Comparison of ENCODE assay signal across 8 mouse cellular contexts in genomic region chr7:126271712-126272683, GRCm38 (mm10). TPM values are rescaled to one million over a fixed set of nuclear protein-coding genes. Genes with fewer than 3 reads are reported as not detected.
DNase-seq lines count a peak whose midpoint lies in the region; ATAC-seq lines count a peak whose summit lies in the region.

Sbk1 (plus strand) TSS chr7:126272619.

- peak; percentile 69 for ATAC-seq in inflammation-experienced regulatory T-cells, adult 6 months

- peak within 1 kb of the TSS; percentile 91 for H3K4me3 ChIP-seq in megakaryocyte, embryonic 14.5 days (replicated peaks)

- H3K36me3 ChIP-seq in megakaryocyte, embryonic 14.5 days (replicated peaks; ENCODE audit: low read length), result no peaks in the 10 kb centered on the region

- DNase-seq in adrenal gland, adult 2 months, result peak; percentile 97
- DNase-seq in embryo, embryonic 11 days, result peak; percentile 96
- peak; percentile 91 for DNase-seq in gastrocnemius, postnatal 25 days
- DNase-seq in left cerebral cortex, adult 9 months (ENCODE audit: low spot score in 2 of 2), result peak; percentile 78 to 90
- DNase-seq in right cerebral cortex, adult 2 months (ENCODE audit: low spot score in 2 of 2), result peak; percentile 88 to 91
- DNase-seq in urinary bladder, postnatal 10 days (ENCODE audit: low spot score), result peak; percentile 57

- H3K9me3 ChIP-seq in megakaryocyte, embryonic 14.5 days, result peaks cover 12% of the 10 kb centered on the region

- H3K27me3 ChIP-seq in megakaryocyte, embryonic 14.5 days (replicated peaks), result peaks cover 98% of the 10 kb centered on the region

- H3K4me1 ChIP-seq in megakaryocyte, embryonic 14.5 days, result peaks cover 32% of the 10 kb centered on the region

RNA-seq across cellular contexts. Expression of gene Sbk1, which starts in this region (rescaled TPM):
- 10 to 100 TPM; 32.4 to 91.1 TPM for total RNA-seq in adrenal gland, adult 2 months (2021)
- polyA plus RNA-seq in adrenal gland, adult 2 months (2012; rRNA removed), result 112 and 178 TPM in 2 replicates
- total RNA-seq in gastrocnemius, postnatal 25 days (2021), result 10 to 100 TPM; 22.2 to 25.0 TPM
- polyA plus RNA-seq in inflammation-experienced regulatory T-cells, adult 6 months (2017; shearing (Covaris generic)), result 1 to 10 TPM; 2.1 to 4.2 (median 2.6) TPM
- 1.4 and 5.6 TPM in 2 replicates for polyA plus RNA-seq in megakaryocyte, embryonic 14.5 days (2012; ENCODE audit: insufficient read depth, low replicate concordance)

Comparison
In these comparisons a context has a peak if more than half of its experiments do, and no peak if none do; other contexts are left out.
1. Peak in every context shown above with its lines: DNase-seq, ATAC-seq and H3K4me3 ChIP-seq.
2. RNA of gene Sbk1 (polyA plus RNA-seq): 112 to 178 TPM in adrenal gland, adult 2 months; 2.1 to 4.2 TPM in inflammation-experienced regulatory T-cells, adult 6 months and 1.4 to 5.6 TPM in megakaryocyte, embryonic 14.5 days; every median in the first group is over 10 times any median in the second.